Mouse (Mus musculus) hindbrain, embryonic 11.5 days (tissue): ENCODE measurements at regions not wholly inside any gene's neighbourhood (a gene's known extent, or its start where the extent isn't known, plus 50 kb on each side); places are given as distances from the start of the nearest gene placed in this dataset.

Experiments used
- ATAC-seq: fragments of 200-750 bp; cut with Nextera tagmentation; 2 replicates; pipeline ENCODE4 v1.8.0; 2017; ENCODE audit warnings: mild to moderate bottlenecking, moderate TSS enrichment, moderate library complexity; ENCODE audit not compliant: low FRiP score
- DNase-seq: peaks from one replicate; pipeline ENCODE4 v3.0.0-alpha.2; 2015; ENCODE audit warnings: low spot score
- H3K27ac ChIP-seq: fragments of 300-500 bp; sonication (generic); 2 replicates; pipeline ENCODE4 v1.5.1; 2014; ENCODE audit warnings: mild to moderate bottlenecking, low read depth, low read length
- H3K27me3 ChIP-seq: fragments of 300-500 bp; sonication (generic); 2 replicates; pipeline ENCODE4 v1.6.1; 2014; ENCODE audit warnings: mild to moderate bottlenecking, low read length, moderate library complexity, mixed read lengths; ENCODE audit not compliant: control insufficient read depth, insufficient read depth
- H3K36me3 ChIP-seq: fragments of 300-500 bp; sonication (generic); 2 replicates; pipeline ENCODE4 v1.6.1; 2014; ENCODE audit warnings: mild to moderate bottlenecking, low read length, moderate library complexity, mixed read lengths; ENCODE audit not compliant: control insufficient read depth, insufficient read depth
- H3K4me1 ChIP-seq: fragments of 300-500 bp; sonication (generic); replicated peaks from 2 replicates; pipeline ENCODE4 v1.6.1; 2014; ENCODE audit warnings: low read length, mixed read lengths; ENCODE audit not compliant: control insufficient read depth, insufficient read depth
- H3K4me2 ChIP-seq: fragments of 300-500 bp; sonication (generic); replicated peaks from 2 replicates; pipeline ENCODE4 v1.6.1; 2014; ENCODE audit warnings: mild to moderate bottlenecking, low read depth, low read length
- H3K4me3 ChIP-seq: fragments of 300-500 bp; sonication (generic); 2 replicates; pipeline ENCODE4 v1.5.1; 2014; ENCODE audit warnings: low read depth, low read length
- H3K9ac ChIP-seq: fragments of 300-500 bp; sonication (generic); 2 replicates; pipeline ENCODE4 v1.6.1; 2014; ENCODE audit warnings: low read depth, low read length
- H3K9me3 ChIP-seq: fragments of 300-500 bp; sonication (generic); 2 replicates; pipeline ENCODE4 v1.6.1; 2016; ENCODE audit warnings: low read length; ENCODE audit not compliant: control insufficient read depth
- whole genome bisulfite sequencing: fragments of 180-500 bp; shearing (Covaris S2); extraction: QIAGEN DNeasy Blood & Tissue Kit; methylation state at CpG from one replicate; pipeline ENCODE4 v1.1.7; 2014; 5-methylcytosine and 5-hydroxymethylcytosine counted together

DNA sequence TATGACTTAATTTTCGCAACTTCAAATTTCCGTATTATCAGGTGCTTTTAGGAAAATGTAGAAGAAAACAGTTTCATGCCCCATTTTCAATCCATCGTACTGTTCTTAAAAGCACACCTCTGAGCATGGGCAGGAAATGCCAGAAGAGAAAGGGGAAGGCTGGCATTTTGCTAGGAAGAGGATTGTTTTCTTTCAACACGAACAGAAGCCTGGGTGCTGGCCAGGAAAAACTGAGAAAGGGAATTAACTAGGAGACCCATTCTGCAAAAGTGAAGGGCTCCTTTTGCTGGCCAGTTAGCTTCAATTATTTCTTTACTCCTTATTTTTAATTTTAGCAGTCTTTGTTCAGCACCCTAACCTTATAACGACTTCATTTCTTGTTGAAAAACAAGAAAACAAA, 264.0 kb downstream of the Btg1 start:
- H3K36me3 ChIP-seq = no peaks in the 10 kb centered on the region
- no peaks in the 10 kb centered on the region for H3K4me1 ChIP-seq
- H3K9ac ChIP-seq = no peak overlapping the region
- no peaks in the 10 kb centered on the region for H3K27me3 ChIP-seq
- no peak overlapping the region for H3K4me3 ChIP-seq
- no peak overlapping the region for H3K4me2 ChIP-seq
- H3K27ac ChIP-seq = no peak overlapping the region
- 84% methylated on average over 5 of the region's 5 CpGs for WGBS
- no peaks in the 10 kb centered on the region for H3K9me3 ChIP-seq
- ATAC-seq = no peak
- DNase-seq = no peak

DNA sequence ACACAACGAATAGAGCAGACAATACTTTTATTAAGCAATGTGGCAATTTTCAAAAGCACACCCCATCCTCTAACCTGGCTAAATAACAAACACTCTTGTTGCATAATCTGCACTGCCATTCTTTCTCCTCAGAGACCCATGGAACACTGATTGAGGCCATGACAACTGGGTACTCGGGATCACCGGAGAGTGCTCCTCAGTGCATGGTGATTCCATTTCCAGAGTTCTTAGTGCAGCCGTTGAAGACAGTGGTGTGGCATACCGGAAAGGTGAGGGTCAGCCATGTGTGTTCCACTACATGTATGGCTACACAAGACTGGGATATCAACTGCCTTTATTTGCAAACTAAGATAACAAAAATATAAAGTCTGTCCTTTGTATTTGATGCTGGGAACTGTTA, 264.4 kb downstream of the Btg1 start:
- WGBS = 77% methylated on average over 5 of the region's 5 CpGs
- H3K27ac ChIP-seq = no peak overlapping the region
- peak; percentile 39; the same call in 1 of the 2 replicates for ATAC-seq

DNA sequence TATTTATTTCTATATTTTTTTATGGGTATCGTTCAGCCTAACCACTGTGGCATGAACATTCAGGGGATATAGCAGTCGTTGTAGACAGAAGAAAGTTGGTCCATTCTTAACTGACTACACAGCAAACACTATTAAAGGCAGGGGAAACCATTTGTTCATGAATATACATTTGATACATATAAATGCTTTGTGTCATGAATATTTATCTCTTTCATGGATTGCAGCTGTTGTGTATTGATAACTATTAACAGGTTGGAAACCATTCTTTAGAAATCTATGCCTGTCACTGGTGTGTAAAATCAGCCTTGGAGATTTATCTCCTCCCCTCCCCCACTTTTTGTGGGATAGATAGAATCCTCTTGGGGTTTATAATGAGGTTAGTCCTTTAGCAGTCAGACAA, 264.9 kb downstream of the Btg1 start:
- Histone ChIP-seq H3K36me3 (no peaks in the 10 kb centered on the region), H3K27me3 (no peaks in the 10 kb centered on the region), H3K4me2 (no peak overlapping the region), H3K9ac (no peak overlapping the region), H3K4me3 (no peak overlapping the region), H3K4me1 (no peaks in the 10 kb centered on the region), H3K27ac (no peak overlapping the region), H3K9me3 (no peaks in the 10 kb centered on the region)
- WGBS = 61% methylated on average over 2 of the region's 2 CpGs
- DNase-seq (peak; percentile 59), ATAC-seq (peak; percentile 65)

More for the DNA sequence above, 264.4 kb downstream of the Btg1 start:
- Histone ChIP-seq H3K4me2 (no peak overlapping the region), H3K4me1 (no peaks in the 10 kb centered on the region), H3K9me3 (no peaks in the 10 kb centered on the region), H3K9ac (no peak overlapping the region), H3K27me3 (no peaks in the 10 kb centered on the region), H3K4me3 (no peak overlapping the region), H3K36me3 (no peaks in the 10 kb centered on the region)
- DNase-seq = peak; percentile 15

DNA sequence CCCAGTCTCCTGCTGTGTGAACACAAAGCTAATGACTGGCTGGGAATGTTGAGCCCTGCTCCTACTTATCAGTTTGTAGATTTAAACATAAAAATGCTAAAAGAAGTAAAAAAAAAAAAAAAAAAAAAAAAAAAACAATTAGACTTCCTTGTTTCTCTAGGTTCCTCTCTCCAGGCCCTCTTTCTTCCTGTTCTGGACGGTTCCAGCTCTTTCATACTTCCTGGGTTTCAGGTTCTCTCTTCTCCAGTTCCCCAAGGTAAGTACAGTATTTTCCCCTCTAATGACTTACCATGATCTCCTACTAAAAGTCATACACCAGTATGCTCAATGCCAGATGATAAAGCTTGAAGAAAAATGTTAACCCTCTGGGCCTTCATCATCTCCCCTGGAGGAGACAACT, 284.3 kb downstream of the Btg1 start:
- H3K4me3 ChIP-seq = no peak overlapping the region
- ATAC-seq = no peak
- 62% methylated on average over 1 of the region's 1 CpGs for WGBS

DNA sequence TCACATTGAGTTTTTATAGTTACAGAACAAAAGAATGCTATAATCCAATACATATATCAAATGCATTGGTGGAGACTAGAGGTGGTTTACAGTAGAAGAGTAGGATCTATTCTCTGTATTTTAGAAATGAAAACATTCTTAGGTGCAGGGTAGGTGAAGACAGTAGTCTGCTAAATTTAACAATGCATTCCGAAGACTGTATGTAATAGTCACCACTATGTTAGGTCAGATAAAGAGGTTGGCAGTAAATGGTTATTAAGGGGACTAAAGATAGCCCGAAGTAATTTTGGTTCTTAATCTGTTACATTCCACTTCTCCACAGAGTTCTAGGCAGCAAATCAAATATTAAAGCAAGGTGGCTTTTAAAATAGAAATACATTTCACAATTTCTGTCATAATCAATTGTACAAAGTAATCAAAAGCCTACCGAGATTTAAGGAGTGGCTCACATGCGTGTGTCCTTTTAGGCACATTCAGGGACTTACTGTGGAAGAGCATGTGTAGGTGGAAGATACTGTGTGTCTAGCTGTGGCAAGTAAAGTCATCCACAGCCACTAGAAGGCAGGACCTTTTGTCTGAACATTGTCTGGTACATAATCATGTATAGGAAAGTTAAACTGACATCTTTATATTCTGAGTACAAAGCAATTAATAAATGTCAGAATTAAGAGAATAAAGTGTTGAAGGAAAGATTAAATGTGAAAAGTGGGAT, 288.4 kb downstream of the Btg1 start:
- H3K4me3 ChIP-seq = no peak overlapping the region
- no peak for DNase-seq
- WGBS = 93% methylated on average over 4 of the region's 4 CpGs

More for the DNA sequence above, 284.3 kb downstream of the Btg1 start:
- Histone ChIP-seq H3K27ac (no peak overlapping the region), H3K9me3 (no peaks in the 10 kb centered on the region), H3K9ac (no peak overlapping the region), H3K4me1 (no peaks in the 10 kb centered on the region), H3K4me2 (no peak overlapping the region), H3K27me3 (no peaks in the 10 kb centered on the region), H3K36me3 (no peaks in the 10 kb centered on the region)
- no peak for DNase-seq

DNA sequence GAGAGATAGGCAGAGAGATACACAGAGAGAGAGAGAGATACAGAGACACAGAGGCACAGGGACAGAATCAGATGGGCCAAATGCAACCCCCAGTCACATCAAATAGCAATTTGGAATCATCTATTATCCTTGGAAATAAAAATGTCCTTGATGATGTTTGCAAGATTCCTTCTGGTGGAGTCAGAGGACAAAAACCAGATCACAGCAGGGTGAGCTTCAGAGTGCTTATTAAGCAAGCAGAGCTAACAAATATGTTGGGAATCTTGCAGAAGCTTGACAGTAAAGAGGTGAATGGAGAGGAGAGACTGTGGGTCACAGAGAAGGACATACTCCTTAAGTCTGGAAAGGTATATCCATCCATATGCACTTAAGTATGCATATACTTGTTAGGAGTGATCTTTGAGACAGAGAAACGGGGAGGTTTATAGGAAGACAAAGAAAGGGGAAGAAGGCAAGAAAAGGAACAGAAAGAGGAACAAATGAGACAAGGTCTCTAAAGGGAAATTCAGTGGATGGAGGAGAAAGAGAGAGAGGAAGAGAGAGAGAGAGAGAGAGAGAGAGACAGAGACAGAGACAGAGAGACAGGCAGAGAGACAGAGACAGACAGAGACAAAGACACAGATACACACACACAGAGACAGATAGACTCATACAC, 293.0 kb downstream of the Btg1 start:
- no peaks in the 10 kb centered on the region for H3K36me3 ChIP-seq
- no peak for ATAC-seq
- WGBS = 76% methylated on average over 1 of the region's 1 CpGs

More for the DNA sequence above, 288.4 kb downstream of the Btg1 start:
- Histone ChIP-seq H3K27me3 (no peaks in the 10 kb centered on the region), H3K9me3 (no peaks in the 10 kb centered on the region), H3K9ac (no peak overlapping the region), H3K4me2 (no peak overlapping the region), H3K27ac (no peak overlapping the region), H3K36me3 (no peaks in the 10 kb centered on the region), H3K4me1 (no peaks in the 10 kb centered on the region)
- no peak for ATAC-seq

DNA sequence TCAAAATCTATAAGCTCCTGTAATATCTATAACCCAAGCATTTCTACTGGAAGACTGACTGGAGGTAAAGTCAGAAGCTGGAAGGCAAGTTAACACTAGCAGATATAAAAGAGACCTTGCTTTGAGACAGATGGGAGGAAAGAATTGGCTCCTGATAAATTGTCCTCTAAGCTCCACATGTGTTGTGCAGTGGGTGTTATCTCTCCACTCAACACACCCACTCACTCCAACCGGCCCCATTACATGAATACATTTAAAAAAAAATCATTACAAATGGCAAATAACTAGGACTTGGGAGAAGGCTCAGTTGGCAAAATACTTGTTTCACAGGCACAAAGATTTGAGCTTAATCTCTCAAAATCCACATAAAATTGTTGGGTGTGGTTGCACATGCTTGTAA, 304.4 kb downstream of the Btg1 start:
- H3K9me3 ChIP-seq = no peaks in the 10 kb centered on the region
- no peak overlapping the region for H3K9ac ChIP-seq
- H3K27ac ChIP-seq = no peak overlapping the region
- no peaks in the 10 kb centered on the region for H3K27me3 ChIP-seq
- 92% methylated on average over 1 of the region's 1 CpGs for WGBS
- H3K36me3 ChIP-seq = no peaks in the 10 kb centered on the region
- H3K4me1 ChIP-seq = no peaks in the 10 kb centered on the region
- ATAC-seq (no peak), DNase-seq (no peak)
- H3K4me3 ChIP-seq = no peak overlapping the region
- H3K4me2 ChIP-seq = no peak overlapping the region

More for the DNA sequence above, 293.0 kb downstream of the Btg1 start:
- no peak for DNase-seq
- Histone ChIP-seq H3K9me3 (no peaks in the 10 kb centered on the region), H3K4me1 (no peaks in the 10 kb centered on the region), H3K4me3 (no peak overlapping the region), H3K27ac (no peak overlapping the region), H3K27me3 (no peaks in the 10 kb centered on the region), H3K4me2 (no peak overlapping the region), H3K9ac (no peak overlapping the region)

DNA sequence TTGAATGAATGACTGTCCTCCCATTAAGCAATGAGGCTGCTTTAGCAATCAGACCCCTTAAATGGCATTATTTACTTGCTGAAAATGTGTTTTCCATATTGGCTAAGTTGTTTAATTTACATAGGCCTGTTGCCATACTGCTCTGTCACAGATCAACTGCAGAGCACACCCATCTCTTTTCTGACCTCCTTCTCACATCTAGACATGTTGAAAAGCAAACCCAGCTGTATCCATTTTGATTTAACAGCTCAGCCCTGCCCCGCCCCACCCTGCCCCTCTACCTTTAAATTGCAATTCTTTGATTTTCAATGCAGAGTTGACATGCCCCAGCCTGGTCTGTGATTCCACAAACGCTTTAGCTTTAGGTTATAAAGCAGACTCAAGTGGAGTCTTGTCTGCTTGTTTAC, 307.5 kb downstream of the Btg1 start:
- ATAC-seq (no peak), DNase-seq (no peak)
- no peak overlapping the region for H3K27ac ChIP-seq
- no peaks in the 10 kb centered on the region for H3K9me3 ChIP-seq
- H3K27me3 ChIP-seq = no peaks in the 10 kb centered on the region
- H3K4me3 ChIP-seq = no peak overlapping the region
- WGBS = 93% methylated on average over 2 of the region's 2 CpGs
- no peak overlapping the region for H3K9ac ChIP-seq
- no peaks in the 10 kb centered on the region for H3K4me1 ChIP-seq
- no peaks in the 10 kb centered on the region for H3K36me3 ChIP-seq
- no peak overlapping the region for H3K4me2 ChIP-seq

DNA sequence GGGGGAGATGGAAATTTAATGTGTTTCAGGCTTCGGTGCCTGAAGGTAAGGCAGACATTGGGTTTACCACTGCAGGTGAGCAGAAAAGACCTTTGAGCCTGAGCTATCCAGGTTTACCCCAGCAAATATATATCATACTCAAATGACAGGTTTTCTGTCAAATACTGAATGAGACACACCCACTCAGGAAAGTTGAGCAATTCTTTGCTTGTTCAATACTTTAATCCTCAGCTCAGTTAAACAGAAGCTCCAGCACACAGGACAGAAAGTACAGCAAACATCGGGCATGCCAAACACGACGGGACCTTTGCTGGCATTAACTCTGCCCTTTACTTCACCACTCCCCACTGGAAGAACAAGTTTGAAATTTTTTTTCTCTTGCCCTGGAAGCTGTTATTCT, 307.9 kb downstream of the Btg1 start:
- Histone ChIP-seq H3K4me2 (no peak overlapping the region), H3K27ac (no peak overlapping the region), H3K9me3 (no peaks in the 10 kb centered on the region), H3K4me3 (no peak overlapping the region), H3K4me1 (no peaks in the 10 kb centered on the region), H3K9ac (no peak overlapping the region), H3K36me3 (no peaks in the 10 kb centered on the region), H3K27me3 (no peaks in the 10 kb centered on the region)
- ATAC-seq = no peak
- no peak for DNase-seq
- 85% methylated on average over 4 of the region's 4 CpGs for WGBS
